Mouse (Mus musculus) kidney, embryonic 15.5 days (tissue): Measurements from ENCODE around the gene Ica1l. TPM values are rescaled to one million over a fixed set of nuclear protein-coding genes. Genes with fewer than 3 reads are reported as not detected.
"Not testable (repeated sequence)": the region's sequence is repeated elsewhere in the genome, so short reads cannot be mapped to it uniquely, and the experiment has no call there.

Source experiments
- ATAC-seq: fragments of 200-750 bp; cut with Nextera tagmentation; replicated peaks from 2 replicates; pipeline ENCODE4 v1.8.0; 2017; ENCODE audit warnings: moderate TSS enrichment; ENCODE audit not compliant: low FRiP score
- H3K27ac ChIP-seq: fragments of 300-500 bp; sonication (generic); 2 replicates; pipeline ENCODE4 v1.5.1; 2015; ENCODE audit warnings: mild to moderate bottlenecking, inconsistent platforms
- H3K27me3 ChIP-seq: fragments of 300-500 bp; sonication (generic); 2 replicates; pipeline ENCODE4 v1.6.1; 2015; ENCODE audit warnings: inconsistent platforms
- H3K36me3 ChIP-seq: fragments of 300-500 bp; sonication (generic); 2 replicates; pipeline ENCODE4 v1.6.1; 2015; ENCODE audit warnings: inconsistent platforms
- H3K4me1 ChIP-seq: fragments of 300-500 bp; sonication (generic); 2 replicates; pipeline ENCODE4 v1.6.1; 2015; ENCODE audit warnings: inconsistent platforms
- H3K4me2 ChIP-seq: fragments of 300-500 bp; sonication (generic); 2 replicates; pipeline ENCODE4 v1.6.1; 2015; ENCODE audit warnings: moderate library complexity, mild to moderate bottlenecking, inconsistent platforms
- H3K4me3 ChIP-seq: fragments of 300-500 bp; sonication (generic); replicated peaks from 2 replicates; pipeline ENCODE4 v1.5.1; 2015; ENCODE audit warnings: mild to moderate bottlenecking, inconsistent platforms
- H3K9ac ChIP-seq: fragments of 300-500 bp; sonication (generic); 2 replicates; pipeline ENCODE4 v1.6.1; 2015; ENCODE audit warnings: mild to moderate bottlenecking, inconsistent platforms
- H3K9me3 ChIP-seq: fragments of 300-500 bp; sonication (generic); replicated peaks from 2 replicates; pipeline ENCODE4 v1.6.1; 2016; ENCODE audit warnings: inconsistent platforms
- WGBS: fragments of 180-500 bp; shearing (Covaris S2); methylation state at CpG from one replicate; pipeline ENCODE4 v1.1.7; 2015; ENCODE audit warnings: mixed read lengths; 5-methylcytosine and 5-hydroxymethylcytosine counted together
- polyA plus RNA-seq: library from polyadenylated mRNA; unstranded; fragments of >200 nt; fragmentation: Nextera tagmentation; extraction: Ambion mirVana; gene quantifications from 2 replicates; pipeline ENCODE4 v1.2.1, GENCODE M21; 2015

Ica1l gene
- polyA plus RNA-seq: 0.83 and 1.0 TPM in 2 replicates

- Histone ChIP-seq H3K27ac (no peak within 1 kb of the TSS), H3K4me3 (peak within 1 kb of the TSS; percentile 81), H3K27me3 (peaks cover 22% of the 10 kb centered on the region), H3K4me2 (peak within 1 kb of the TSS; percentile 98), H3K36me3 (no peaks in the 10 kb centered on the region), H3K4me1 (peaks cover 5% of the 10 kb centered on the region), H3K9me3 (no peaks in the 10 kb centered on the region), H3K9ac (peak within 1 kb of the TSS; percentile 64)
- under 1% methylated on average over 88 of the region's 99 CpGs for WGBS
- ATAC-seq: peak; percentile 93
These were observed at the start of gene Ica1l for GRCm38 (mm10) chr1:60042796-60043469. Ica1l (minus strand) TSS chr1:60043184.

GRCm38 (mm10) chr1:60076411-60076810 is 33.4 kb upstream of the Ica1l start:
- H3K4me2 ChIP-seq: no peak overlapping the region
- no peaks in the 10 kb centered on the region for H3K4me1 ChIP-seq
- no peak overlapping the region for H3K27ac ChIP-seq
- ATAC-seq: no peak
- H3K36me3 ChIP-seq: peaks cover 46% of the 10 kb centered on the region
- no peaks in the 10 kb centered on the region for H3K27me3 ChIP-seq
- 65% methylated on average over 6 of the region's 6 CpGs for WGBS
- H3K9ac ChIP-seq: no peak overlapping the region
- no peak overlapping the region for H3K4me3 ChIP-seq
- H3K9me3 ChIP-seq: no peaks in the 10 kb centered on the region

GRCm38 (mm10) chr1:60075590-60075989 is 32.6 kb upstream of the Ica1l start:
- Histone ChIP-seq H3K9me3 (no peaks in the 10 kb centered on the region), H3K27me3 (no peaks in the 10 kb centered on the region), H3K36me3 (peaks cover 41% of the 10 kb centered on the region), H3K4me2 (no peak overlapping the region), H3K9ac (no peak overlapping the region), H3K27ac (no peak overlapping the region), H3K4me1 (no peaks in the 10 kb centered on the region), H3K4me3 (no peak overlapping the region)
- no peak for ATAC-seq
- 55% methylated on average over 3 of the region's 3 CpGs for WGBS

GRCm38 (mm10) chr1:60074935-60075334 is 32.0 kb upstream of the Ica1l start:
- H3K9me3 ChIP-seq: no peaks in the 10 kb centered on the region
- no peaks in the 10 kb centered on the region for H3K4me1 ChIP-seq
- ATAC-seq: no peak
- 67% methylated on average over 2 of the region's 2 CpGs for WGBS
- no peak overlapping the region for H3K4me3 ChIP-seq
- H3K4me2 ChIP-seq: no peak overlapping the region
- H3K27ac ChIP-seq: no peak overlapping the region
- H3K36me3 ChIP-seq: peaks cover 36% of the 10 kb centered on the region
- H3K9ac ChIP-seq: no peak overlapping the region
- H3K27me3 ChIP-seq: no peaks in the 10 kb centered on the region

- not testable (repeated sequence) for H3K4me3 ChIP-seq, H3K9me3 ChIP-seq, H3K27ac ChIP-seq, H3K27me3 ChIP-seq, H3K36me3 ChIP-seq, ATAC-seq, H3K9ac ChIP-seq, H3K4me1 ChIP-seq, H3K4me2 ChIP-seq
These were observed 27.7 kb upstream of the Ica1l start for GRCm38 (mm10) chr1:60070725-60071124.

- Histone ChIP-seq H3K9ac (no peak overlapping the region), H3K4me2 (no peak overlapping the region), H3K4me1 (no peaks in the 10 kb centered on the region), H3K27ac (no peak overlapping the region), H3K36me3 (no peaks in the 10 kb centered on the region), H3K4me3 (no peak overlapping the region), H3K9me3 (no peaks in the 10 kb centered on the region), H3K27me3 (no peaks in the 10 kb centered on the region)
- no peak for ATAC-seq
- WGBS: 83% methylated on average over 3 of the region's 3 CpGs
These were observed 13.3 kb upstream of the Ica1l start for GRCm38 (mm10) chr1:60056310-60056709.

GRCm38 (mm10) chr1:60054659-60055058 is 11.7 kb upstream of the Ica1l start:
- ATAC-seq: no peak

GRCm38 (mm10) chr1:60047481-60047880 is 4.5 kb upstream of the Ica1l start:
- peaks cover 15% of the 10 kb centered on the region for H3K27me3 ChIP-seq
- not testable (repeated sequence) for H3K4me3 ChIP-seq, H3K4me2 ChIP-seq, H3K27ac ChIP-seq, H3K36me3 ChIP-seq, ATAC-seq, H3K4me1 ChIP-seq, H3K9ac ChIP-seq, H3K9me3 ChIP-seq
- 93% methylated on average over 5 of the region's 5 CpGs for WGBS

More at GRCm38 (mm10) chr1:60054659-60055058, 11.7 kb upstream of the Ica1l start:
- no peak overlapping the region for H3K27ac ChIP-seq
- 51% methylated on average over 3 of the region's 3 CpGs for WGBS
- H3K4me2 ChIP-seq: no peak overlapping the region
- no peaks in the 10 kb centered on the region for H3K4me1 ChIP-seq
- no peaks in the 10 kb centered on the region for H3K9me3 ChIP-seq
- no peak overlapping the region for H3K9ac ChIP-seq
- H3K36me3 ChIP-seq: no peaks in the 10 kb centered on the region
- no peak overlapping the region for H3K4me3 ChIP-seq
- no peaks in the 10 kb centered on the region for H3K27me3 ChIP-seq

- no peak overlapping the region for H3K27ac ChIP-seq
- 84% methylated on average over 1 of the region's 1 CpGs for WGBS
- H3K4me2 ChIP-seq: no peak overlapping the region
- H3K4me1 ChIP-seq: peaks cover 5% of the 10 kb centered on the region
- H3K4me3 ChIP-seq: no peak overlapping the region
- H3K36me3 ChIP-seq: no peaks in the 10 kb centered on the region
- no peak overlapping the region for H3K9ac ChIP-seq
- ATAC-seq: no peak
- no peaks in the 10 kb centered on the region for H3K9me3 ChIP-seq
- peaks cover 22% of the 10 kb centered on the region for H3K27me3 ChIP-seq
These were observed 1.6 kb upstream of the Ica1l start for GRCm38 (mm10) chr1:60044595-60044994.

GRCm38 (mm10) chr1:60042398-60042795 is 587 bp downstream of the Ica1l start:
- H3K9me3 ChIP-seq: no peaks in the 10 kb centered on the region
- no peaks in the 10 kb centered on the region for H3K36me3 ChIP-seq
- peaks cover 5% of the 10 kb centered on the region for H3K4me1 ChIP-seq
- peak overlapping the region; percentile 64 for H3K9ac ChIP-seq
- H3K4me2 ChIP-seq: peak overlapping the region; percentile 98
- H3K4me3 ChIP-seq: peak overlapping the region; percentile 81
- 2% methylated on average over 19 of the region's 19 CpGs for WGBS
- H3K27me3 ChIP-seq: peaks cover 22% of the 10 kb centered on the region
- ATAC-seq: peak; percentile 25; the same call in 1 of the 2 replicates
- no peak overlapping the region for H3K27ac ChIP-seq

- WGBS: 95% methylated on average over 2 of the region's 2 CpGs
These were observed 7.9 kb downstream of the Ica1l start for GRCm38 (mm10) chr1:60035044-60035443.

GRCm38 (mm10) chr1:60017031-60017469 is 25.9 kb downstream of the Ica1l start:
- Histone ChIP-seq H3K4me3 (no peak overlapping the region), H3K27me3 (no peaks in the 10 kb centered on the region), H3K4me1 (no peaks in the 10 kb centered on the region), H3K27ac (no peak overlapping the region), H3K9me3 (no peaks in the 10 kb centered on the region), H3K4me2 (no peak overlapping the region), H3K9ac (no peak overlapping the region), H3K36me3 (no peaks in the 10 kb centered on the region)
- ATAC-seq: no peak
- 93% methylated on average over 1 of the region's 1 CpGs for WGBS

More at GRCm38 (mm10) chr1:60035044-60035443, 7.9 kb downstream of the Ica1l start:
- no peaks in the 10 kb centered on the region for H3K36me3 ChIP-seq
- H3K4me1 ChIP-seq: no peaks in the 10 kb centered on the region
- no peaks in the 10 kb centered on the region for H3K9me3 ChIP-seq
- no peak overlapping the region for H3K9ac ChIP-seq
- H3K4me2 ChIP-seq: no peak overlapping the region
- no peak overlapping the region for H3K27ac ChIP-seq
- H3K27me3 ChIP-seq: no peaks in the 10 kb centered on the region
- ATAC-seq: no peak
- no peak overlapping the region for H3K4me3 ChIP-seq

- no peaks in the 10 kb centered on the region for H3K27me3 ChIP-seq
- no peaks in the 10 kb centered on the region for H3K36me3 ChIP-seq
- no peak overlapping the region for H3K4me3 ChIP-seq
- no peak for ATAC-seq
- no peaks in the 10 kb centered on the region for H3K4me1 ChIP-seq
- H3K9ac ChIP-seq: no peak overlapping the region
- no peak overlapping the region for H3K27ac ChIP-seq
- WGBS: 71% methylated on average over 5 of the region's 5 CpGs
- H3K4me2 ChIP-seq: no peak overlapping the region
- no peaks in the 10 kb centered on the region for H3K9me3 ChIP-seq
These were observed 26.8 kb downstream of the Ica1l start for GRCm38 (mm10) chr1:60016136-60016611.
